Mouse (Mus musculus) hindbrain, embryonic 15.5 days (tissue): ENCODE measurements around the gene Olfml2b. TPM values are rescaled to one million over a fixed set of nuclear protein-coding genes. Genes with fewer than 3 reads are reported as not detected.

Experiments
- ATAC-seq: fragments of 200-750 bp; cut with Nextera tagmentation; 2 replicates; pipeline ENCODE4 v1.8.0; 2017; ENCODE audit warnings: low read depth, moderate number of reproducible peaks, moderate TSS enrichment; ENCODE audit not compliant: low FRiP score
- H3K27ac ChIP-seq: fragments of 300-500 bp; sonication (generic); replicated peaks from 2 replicates; pipeline ENCODE4 v1.5.1; 2015; ENCODE audit warnings: mild to moderate bottlenecking, inconsistent platforms
- H3K27me3 ChIP-seq: fragments of 300-500 bp; sonication (generic); 2 replicates; pipeline ENCODE4 v1.6.1; 2015; ENCODE audit warnings: control low read depth, inconsistent platforms
- H3K36me3 ChIP-seq: fragments of 300-500 bp; sonication (generic); 2 replicates; pipeline ENCODE4 v1.6.1; 2015; ENCODE audit warnings: control low read depth, inconsistent platforms
- H3K4me1 ChIP-seq: fragments of 300-500 bp; sonication (generic); replicated peaks from 2 replicates; pipeline ENCODE4 v1.6.1; 2015; ENCODE audit warnings: control low read depth, inconsistent platforms
- H3K4me2 ChIP-seq: fragments of 300-500 bp; sonication (generic); 2 replicates; pipeline ENCODE4 v1.6.1; 2015; ENCODE audit warnings: moderate library complexity, mild to moderate bottlenecking, inconsistent platforms
- H3K4me3 ChIP-seq: fragments of 300-500 bp; sonication (generic); 2 replicates; pipeline ENCODE4 v1.5.1; 2015; ENCODE audit warnings: mild to moderate bottlenecking, inconsistent platforms
- H3K9ac ChIP-seq: fragments of 300-500 bp; sonication (generic); 2 replicates; pipeline ENCODE4 v1.6.1; 2015; ENCODE audit warnings: inconsistent platforms
- H3K9me3 ChIP-seq: fragments of 300-500 bp; sonication (generic); 2 replicates; pipeline ENCODE4 v1.6.1; 2016; ENCODE audit warnings: control low read depth, inconsistent platforms
- WGBS: fragments of 180-500 bp; shearing (Covaris S2); methylation state at CpG from one replicate; pipeline ENCODE4 v1.1.7; 2015; 5-methylcytosine and 5-hydroxymethylcytosine counted together
- polyA plus RNA-seq: library from polyadenylated mRNA; unstranded; fragments of >200 nt; fragmentation: Nextera tagmentation; extraction: Ambion mirVana; gene quantifications from 2 replicates; pipeline ENCODE4 v1.2.1, GENCODE M21; 2015

Olfml2b gene
- polyA plus RNA-seq, 1 experiment from 2014 or later: 5.0 TPM

DNA sequence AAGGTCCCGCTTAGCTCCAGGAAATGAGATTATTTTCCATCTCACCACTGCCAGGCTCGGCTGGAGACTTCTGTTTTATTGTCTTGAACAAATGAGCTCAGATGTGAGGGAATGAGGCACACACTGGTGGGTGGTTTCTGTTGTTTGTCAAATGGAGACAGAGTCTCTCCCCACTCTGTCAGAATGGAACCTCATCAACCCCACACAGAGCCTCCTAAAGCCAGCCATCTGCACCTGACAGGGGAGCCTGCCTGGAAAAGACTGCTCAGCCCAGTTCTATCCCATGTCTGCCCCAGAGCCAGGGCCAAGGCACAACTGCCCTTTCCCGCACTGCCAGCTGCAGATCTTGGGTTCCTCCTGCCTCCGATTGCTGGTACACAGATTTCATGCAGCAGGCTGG lies 34.5 kb downstream of the Olfml2b start:
- 62% methylated on average over 4 of the region's 4 CpGs for WGBS
- H3K36me3 ChIP-seq: no peaks in the 10 kb centered on the region; the same call in 1 of the 2 replicates
- no peak overlapping the region for H3K4me2 ChIP-seq
- H3K4me3 ChIP-seq: no peak overlapping the region
- ATAC-seq: no peak
- H3K9me3 ChIP-seq: no peaks in the 10 kb centered on the region
- no peak overlapping the region for H3K27ac ChIP-seq
- H3K27me3 ChIP-seq: no peaks in the 10 kb centered on the region
- H3K4me1 ChIP-seq: no peaks in the 10 kb centered on the region; the same call in 1 of the 2 replicates
- H3K9ac ChIP-seq: no peak overlapping the region

DNA sequence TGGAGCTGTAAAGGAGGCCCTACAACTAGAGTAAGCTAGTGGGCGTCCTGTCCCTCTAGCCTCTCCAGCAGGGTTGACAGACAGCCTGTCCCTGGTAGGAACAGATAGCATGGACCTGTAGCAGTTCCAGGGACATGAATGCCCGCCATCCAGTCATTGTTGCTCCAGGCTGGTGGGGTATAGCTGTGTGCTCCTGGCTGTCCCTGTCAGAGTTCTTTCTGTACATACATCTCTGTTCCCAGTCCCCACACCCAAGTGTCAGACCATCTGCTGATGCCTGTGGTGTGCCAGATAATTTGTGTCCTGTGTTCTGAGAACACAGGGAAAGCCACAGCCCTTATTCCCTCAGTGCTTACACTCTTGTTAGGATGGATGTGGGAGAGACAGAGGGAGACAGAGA lies 35.3 kb downstream of the Olfml2b start:
- no peaks in the 10 kb centered on the region; the same call in 1 of the 2 replicates for H3K4me1 ChIP-seq
- no peak overlapping the region for H3K9ac ChIP-seq
- H3K9me3 ChIP-seq: no peaks in the 10 kb centered on the region
- 79% methylated on average over 2 of the region's 2 CpGs for WGBS
- H3K27ac ChIP-seq: no peak overlapping the region
- no peak overlapping the region for H3K4me3 ChIP-seq
- H3K27me3 ChIP-seq: no peaks in the 10 kb centered on the region
- no peak overlapping the region for H3K4me2 ChIP-seq
- H3K36me3 ChIP-seq: no peaks in the 10 kb centered on the region; the same call in 1 of the 2 replicates
- no peak for ATAC-seq

DNA sequence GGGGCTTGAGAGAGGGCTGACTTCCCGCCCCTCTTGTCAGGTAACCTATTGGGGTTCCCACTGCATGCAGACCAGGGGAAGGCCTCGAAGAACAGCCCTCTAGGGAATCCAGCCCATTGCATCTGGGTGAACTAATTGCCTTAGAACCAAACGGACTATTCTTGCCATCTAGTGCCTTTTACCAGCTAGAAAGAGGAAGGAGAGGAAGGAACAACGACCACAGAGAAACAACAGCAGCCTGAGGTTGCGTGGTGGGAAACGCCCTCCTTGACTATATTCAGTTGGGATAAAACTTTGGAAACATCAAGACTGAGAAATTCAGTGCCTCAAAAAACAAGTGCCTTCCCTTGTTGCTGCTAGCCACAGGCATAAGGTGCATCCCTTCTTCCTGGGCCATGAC lies 39.5 kb downstream of the Olfml2b start:
- Histone ChIP-seq H3K9ac (no peak overlapping the region), H3K36me3 (no peaks in the 10 kb centered on the region; the same call in 1 of the 2 replicates), H3K27me3 (no peaks in the 10 kb centered on the region), H3K27ac (no peak overlapping the region), H3K4me2 (no peak overlapping the region), H3K4me3 (no peak overlapping the region), H3K9me3 (no peaks in the 10 kb centered on the region), H3K4me1 (no peaks in the 10 kb centered on the region; the same call in 1 of the 2 replicates)
- ATAC-seq: no peak
- WGBS: 85% methylated on average over 6 of the region's 6 CpGs

DNA sequence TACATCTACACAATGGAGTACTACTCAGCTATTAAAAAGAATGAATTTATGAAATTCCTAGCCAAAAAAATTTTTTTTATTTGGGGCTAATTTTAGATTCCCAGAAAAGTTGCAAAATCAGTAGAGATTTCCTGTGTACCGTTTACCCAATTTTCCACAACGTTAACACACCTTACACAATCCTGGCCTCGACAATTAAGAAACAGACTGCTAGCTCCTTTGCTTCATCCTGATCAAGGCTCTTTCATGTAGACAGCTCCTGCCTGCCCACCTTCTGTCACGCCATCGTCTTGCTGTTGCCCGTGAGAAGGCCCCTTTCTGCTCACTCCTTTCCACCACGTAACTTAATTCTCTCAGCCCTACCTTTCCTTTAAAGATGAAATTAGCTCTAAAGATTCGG lies 45.4 kb downstream of the Olfml2b start:
- no peaks in the 10 kb centered on the region for H3K9me3 ChIP-seq
- no peak for ATAC-seq
- H3K4me3 ChIP-seq: no peak overlapping the region
- no peaks in the 10 kb centered on the region for H3K4me1 ChIP-seq
- 97% methylated on average over 8 of the region's 8 CpGs for WGBS
- H3K27me3 ChIP-seq: no peaks in the 10 kb centered on the region
- no peaks in the 10 kb centered on the region for H3K36me3 ChIP-seq
- H3K27ac ChIP-seq: no peak overlapping the region
- no peak overlapping the region for H3K9ac ChIP-seq
- H3K4me2 ChIP-seq: no peak overlapping the region

DNA sequence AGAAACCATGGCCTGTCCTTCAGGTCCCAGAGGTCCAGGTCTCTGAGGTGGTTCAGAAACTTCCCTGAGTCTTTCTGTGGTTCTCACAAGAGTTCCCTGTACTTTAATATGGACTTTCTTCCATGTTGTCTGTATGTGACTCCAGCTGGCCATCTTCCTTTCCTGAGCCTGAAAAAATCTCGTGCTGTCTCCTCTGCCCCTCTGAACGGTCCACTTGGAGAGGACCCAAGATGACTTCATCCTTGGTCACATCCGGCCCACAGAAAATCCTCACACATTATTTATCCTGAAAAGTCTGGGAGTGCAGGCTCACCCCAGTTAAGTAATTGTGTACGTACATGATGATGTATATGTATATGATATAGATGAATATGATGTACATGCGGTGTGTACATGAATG lies 47.0 kb downstream of the Olfml2b start:
- H3K36me3 ChIP-seq: no peaks in the 10 kb centered on the region

DNA sequence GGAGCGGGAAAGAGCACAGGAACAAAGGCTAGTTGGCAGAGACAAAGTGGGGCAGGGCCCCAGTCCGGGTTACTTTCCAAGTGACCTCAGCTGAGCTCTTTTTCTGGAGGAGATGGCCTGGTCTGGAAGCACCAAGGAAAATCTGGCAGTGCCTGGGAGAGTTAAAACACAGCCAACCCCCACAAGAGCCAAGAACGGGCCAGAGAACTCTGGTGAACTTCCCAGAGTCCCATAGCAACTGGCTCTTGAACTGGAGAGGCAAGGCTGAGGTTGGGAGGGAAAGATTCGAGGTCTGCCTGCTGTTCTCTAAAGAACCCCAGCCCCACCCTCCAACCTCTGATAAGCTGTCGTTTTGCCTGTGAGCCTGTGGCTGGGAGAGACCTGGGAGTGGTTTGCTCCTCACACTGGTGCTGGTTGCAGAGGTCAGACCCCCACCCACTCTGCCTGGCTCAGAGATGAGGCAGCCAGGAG lies 50.5 kb downstream of the Olfml2b start:
- no peak overlapping the region for H3K27ac ChIP-seq
- no peaks in the 10 kb centered on the region for H3K4me1 ChIP-seq
- H3K36me3 ChIP-seq: no peaks in the 10 kb centered on the region
- no peak overlapping the region for H3K4me2 ChIP-seq
- H3K9ac ChIP-seq: no peak overlapping the region
- no peaks in the 10 kb centered on the region for H3K27me3 ChIP-seq
- H3K9me3 ChIP-seq: no peaks in the 10 kb centered on the region
- no peak overlapping the region for H3K4me3 ChIP-seq
- WGBS: 50% methylated on average over 5 of the region's 5 CpGs
- no peak for ATAC-seq

More for the DNA sequence above, 47.0 kb downstream of the Olfml2b start:
- Histone ChIP-seq H3K9ac (no peak overlapping the region), H3K4me1 (no peaks in the 10 kb centered on the region), H3K4me3 (no peak overlapping the region), H3K9me3 (no peaks in the 10 kb centered on the region), H3K4me2 (no peak overlapping the region), H3K27ac (no peak overlapping the region), H3K27me3 (no peaks in the 10 kb centered on the region)
- ATAC-seq: no peak
- WGBS: 90% methylated on average over 5 of the region's 5 CpGs

DNA sequence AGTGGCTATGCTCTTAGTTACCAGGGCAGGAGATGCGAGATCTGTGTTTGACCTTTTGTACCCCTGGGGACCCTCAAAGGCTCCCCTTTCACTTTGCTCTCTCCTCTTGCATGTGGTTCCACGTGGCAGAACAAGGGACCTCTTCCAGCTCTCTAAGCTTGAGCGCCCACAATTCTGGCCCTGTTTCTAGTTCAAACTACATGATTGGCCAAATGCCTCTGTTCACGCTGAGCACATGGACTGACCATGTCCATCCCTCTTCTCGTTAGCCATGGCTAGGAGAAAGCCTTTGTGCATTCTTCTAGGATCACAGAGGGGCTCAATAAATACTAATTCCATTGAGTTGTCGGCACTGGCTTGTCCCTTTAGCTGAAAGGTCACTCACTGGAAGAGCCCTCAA lies 51.0 kb downstream of the Olfml2b start:
- Histone ChIP-seq H3K27me3 (no peaks in the 10 kb centered on the region), H3K9me3 (no peaks in the 10 kb centered on the region), H3K4me2 (no peak overlapping the region), H3K9ac (no peak overlapping the region), H3K27ac (no peak overlapping the region), H3K4me1 (no peaks in the 10 kb centered on the region), H3K4me3 (no peak overlapping the region), H3K36me3 (no peaks in the 10 kb centered on the region)
- no peak for ATAC-seq
- 62% methylated on average over 6 of the region's 6 CpGs for WGBS

DNA sequence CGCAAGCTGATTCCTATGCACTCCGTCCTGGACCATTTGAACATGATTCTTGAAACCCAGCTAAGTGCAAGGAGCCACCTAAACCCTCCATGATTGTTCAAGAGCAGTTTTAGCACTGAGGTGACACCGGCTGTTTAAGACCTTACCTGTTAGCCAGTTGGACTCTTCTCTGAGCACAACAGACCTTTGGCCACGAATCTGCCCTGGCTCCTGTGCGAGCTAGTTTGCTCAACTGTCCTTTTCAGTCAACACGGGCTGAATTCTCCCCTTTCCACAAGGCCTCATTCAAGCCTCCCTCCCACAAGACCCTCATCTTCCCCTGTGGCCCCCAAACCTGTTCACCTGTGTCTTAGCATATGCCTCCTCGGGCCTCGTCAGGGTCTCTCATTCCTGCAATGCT lies 52.7 kb downstream of the Olfml2b start:
- Histone ChIP-seq H3K27me3 (no peaks in the 10 kb centered on the region), H3K4me2 (no peak overlapping the region), H3K9ac (no peak overlapping the region), H3K36me3 (no peaks in the 10 kb centered on the region), H3K4me3 (no peak overlapping the region), H3K27ac (no peak overlapping the region), H3K9me3 (no peaks in the 10 kb centered on the region), H3K4me1 (no peaks in the 10 kb centered on the region)
- WGBS: 93% methylated on average over 8 of the region's 8 CpGs
- no peak for ATAC-seq

DNA sequence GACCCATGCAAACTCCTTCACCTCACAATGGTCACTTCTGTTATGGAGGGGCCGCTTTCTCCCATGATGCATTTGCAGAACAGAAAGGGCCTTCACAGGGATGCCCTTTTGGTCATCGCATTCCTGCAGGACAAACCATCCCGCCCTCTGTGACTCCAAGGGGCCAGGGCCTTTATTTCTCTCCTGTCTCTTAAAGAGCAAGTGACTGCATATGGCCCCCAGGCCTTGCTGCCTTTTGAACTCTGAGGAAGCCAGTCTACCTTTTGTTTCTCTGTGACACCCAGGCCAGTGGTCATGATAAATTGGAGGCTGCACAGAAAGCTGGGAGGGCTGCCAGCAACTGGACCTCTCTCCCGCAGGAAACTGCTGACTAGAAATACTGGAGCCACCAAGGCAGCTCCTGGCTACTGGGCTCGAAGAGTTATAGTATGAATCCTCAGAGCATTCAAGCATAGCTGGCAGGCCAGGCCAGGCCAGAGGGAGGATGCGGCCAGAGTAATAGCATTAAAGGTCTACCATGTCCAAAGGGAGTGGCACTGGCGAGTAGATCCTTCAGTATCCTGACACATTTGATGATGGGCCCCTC lies 53.5 kb downstream of the Olfml2b start:
- 56% methylated on average over 7 of the region's 7 CpGs for WGBS
- Histone ChIP-seq H3K4me2 (no peak overlapping the region), H3K9me3 (no peaks in the 10 kb centered on the region), H3K36me3 (no peaks in the 10 kb centered on the region), H3K9ac (no peak overlapping the region), H3K27me3 (no peaks in the 10 kb centered on the region), H3K4me1 (no peaks in the 10 kb centered on the region), H3K4me3 (no peak overlapping the region), H3K27ac (no peak overlapping the region)
- no peak for ATAC-seq

DNA sequence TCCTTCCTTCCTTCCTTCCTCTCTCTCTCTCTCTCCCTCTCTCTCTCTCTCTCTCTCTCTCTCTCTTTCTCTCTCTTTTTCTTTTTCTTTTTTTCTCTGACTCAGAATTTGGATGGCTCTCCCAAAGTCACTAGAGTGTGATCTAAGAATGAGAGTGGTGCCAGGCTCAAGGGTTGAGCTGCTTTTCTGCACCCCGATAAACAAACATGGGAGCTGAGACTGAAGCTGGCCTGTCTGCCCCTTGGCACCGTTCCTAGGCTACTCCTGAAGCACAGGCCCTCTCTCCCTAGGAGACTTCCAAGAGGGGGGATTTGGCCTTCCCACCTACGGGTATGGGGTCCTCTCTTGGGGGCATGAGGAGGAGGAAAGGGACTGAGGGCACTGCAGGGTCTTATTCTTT lies 54.4 kb downstream of the Olfml2b start:
- H3K27me3 ChIP-seq: no peaks in the 10 kb centered on the region
- H3K4me1 ChIP-seq: no peaks in the 10 kb centered on the region
- H3K36me3 ChIP-seq: no peaks in the 10 kb centered on the region
- H3K9me3 ChIP-seq: no peaks in the 10 kb centered on the region
- WGBS: 79% methylated on average over 3 of the region's 3 CpGs
- H3K4me3 ChIP-seq: no peak overlapping the region
- ATAC-seq: no peak
- H3K27ac ChIP-seq: no peak overlapping the region
- no peak overlapping the region for H3K4me2 ChIP-seq
- H3K9ac ChIP-seq: no peak overlapping the region

DNA sequence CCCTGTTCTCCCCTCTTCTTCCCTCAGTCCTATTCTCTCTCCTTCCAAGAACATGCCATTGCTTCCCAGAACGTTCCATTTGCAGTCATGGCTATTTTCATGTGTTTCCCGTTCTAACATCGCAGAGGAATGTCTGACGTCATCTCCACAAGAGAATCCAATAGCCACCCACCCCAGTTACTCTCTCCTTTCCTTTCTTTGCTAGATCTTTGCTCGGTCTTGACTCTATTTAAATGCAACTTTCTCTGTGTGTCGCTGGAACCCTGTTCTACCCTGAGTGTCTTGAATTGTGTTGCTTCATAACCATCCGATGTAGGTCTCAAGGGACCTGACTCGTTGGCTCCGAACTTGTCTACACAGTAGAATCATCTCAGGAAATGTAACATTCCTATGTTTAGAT lies 55.2 kb downstream of the Olfml2b start:
- Histone ChIP-seq H3K4me2 (no peak overlapping the region), H3K9me3 (no peaks in the 10 kb centered on the region), H3K9ac (no peak overlapping the region), H3K27me3 (no peaks in the 10 kb centered on the region), H3K27ac (no peak overlapping the region), H3K36me3 (no peaks in the 10 kb centered on the region), H3K4me1 (no peaks in the 10 kb centered on the region), H3K4me3 (no peak overlapping the region)
- WGBS: 95% methylated on average over 9 of the region's 9 CpGs
- no peak for ATAC-seq

DNA sequence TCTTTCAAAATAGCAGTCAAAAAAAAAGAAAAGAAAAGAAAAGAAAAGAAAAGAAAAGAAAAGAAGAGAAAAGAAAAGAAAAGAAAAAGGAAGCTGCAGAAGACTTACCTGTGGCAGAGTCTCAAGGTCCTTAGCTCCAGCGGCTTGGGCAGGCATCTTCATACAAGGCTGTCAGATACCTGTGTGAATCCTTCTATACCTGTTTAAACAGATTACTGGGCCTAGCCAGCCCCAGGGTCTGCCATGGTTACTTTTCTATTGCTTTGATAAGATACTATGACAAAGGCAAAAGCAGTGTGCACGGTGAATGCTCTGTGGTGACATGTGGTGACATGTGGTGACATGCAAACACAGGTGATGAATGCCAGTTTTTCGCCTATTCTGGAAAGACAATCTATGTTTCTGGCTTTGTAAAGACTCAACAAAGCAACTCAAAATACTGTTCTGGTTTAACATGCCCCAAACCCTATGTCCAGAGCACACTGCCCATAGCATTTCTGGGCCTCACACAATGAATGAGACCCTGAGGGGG lies 56.2 kb downstream of the Olfml2b start:
- H3K27me3 ChIP-seq: no peaks in the 10 kb centered on the region
- H3K9ac ChIP-seq: no peak overlapping the region
- 90% methylated on average over 3 of the region's 3 CpGs for WGBS
- H3K9me3 ChIP-seq: no peaks in the 10 kb centered on the region
- H3K4me2 ChIP-seq: no peak overlapping the region
- no peaks in the 10 kb centered on the region for H3K36me3 ChIP-seq
- no peak overlapping the region for H3K4me3 ChIP-seq
- H3K4me1 ChIP-seq: no peaks in the 10 kb centered on the region
- no peak for ATAC-seq
- no peak overlapping the region for H3K27ac ChIP-seq

DNA sequence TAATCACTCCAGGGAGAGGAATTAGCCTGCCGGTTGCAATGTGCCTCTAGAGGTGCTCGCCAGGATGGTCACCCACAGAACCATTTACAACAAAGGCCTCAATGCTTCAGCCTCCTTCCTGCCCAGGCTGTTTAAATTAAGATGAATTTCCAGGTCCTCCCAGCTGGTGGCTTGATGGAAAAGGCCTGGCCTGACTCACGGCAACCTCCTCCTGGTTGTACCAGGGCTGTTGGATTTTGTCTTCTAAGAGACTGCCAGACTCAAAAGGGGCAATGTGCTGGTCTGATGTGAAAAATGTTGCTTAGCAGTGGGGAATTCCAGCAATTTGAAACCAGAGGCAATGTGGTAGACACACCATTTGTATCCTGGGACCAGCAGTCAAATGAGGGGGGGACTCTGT lies 56.8 kb downstream of the Olfml2b start:
- no peak for ATAC-seq
- Histone ChIP-seq H3K4me2 (no peak overlapping the region), H3K4me3 (no peak overlapping the region), H3K4me1 (no peaks in the 10 kb centered on the region), H3K9ac (no peak overlapping the region), H3K36me3 (no peaks in the 10 kb centered on the region), H3K9me3 (no peaks in the 10 kb centered on the region), H3K27ac (no peak overlapping the region), H3K27me3 (no peaks in the 10 kb centered on the region)
- 49% methylated on average over 3 of the region's 3 CpGs for WGBS
